Mouse (Mus musculus) ES-Bruce4 (cell line): ENCODE measurements around the gene Tfb2m.

Experiments used
- CTCF ChIP-seq: IDR thresholded peaks from one replicate; pipeline ENCODE4 v1.8.1; 2011; ENCODE audit warnings: low read depth, low read length
- EP300 ChIP-seq: IDR thresholded peaks from 2 replicates; pipeline ENCODE4 v1.6.1; 2011; ENCODE audit warnings: low read depth, low read length; ENCODE audit not compliant: insufficient read depth
- POLR2A ChIP-seq: IDR thresholded peaks from one replicate; pipeline ENCODE4 v1.8.1; 2011; ENCODE audit warnings: low read length; ENCODE audit not compliant: insufficient read depth

DNA sequence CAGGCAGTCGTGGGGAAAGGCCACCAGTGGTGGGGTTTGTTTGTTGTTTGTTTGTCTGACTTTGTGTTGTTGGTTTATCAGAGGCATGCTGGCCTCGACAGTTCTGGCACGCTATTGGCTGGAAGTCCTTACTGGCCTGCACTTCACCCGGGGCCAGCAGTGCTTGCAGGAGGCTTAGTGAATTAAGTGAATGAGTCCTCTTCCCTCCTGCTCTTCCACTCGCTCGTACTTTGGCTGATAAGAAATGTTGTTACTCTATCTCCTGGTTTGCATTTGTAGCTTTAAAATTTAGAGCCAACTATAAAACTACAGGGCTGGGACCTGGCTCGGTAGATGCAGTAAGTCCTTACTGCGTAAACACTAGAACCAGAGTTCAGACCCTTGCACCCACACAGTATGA, 34.1 kb upstream of the Tfb2m start:
- TF ChIP-seq CTCF (no peak), EP300 (no peak), POLR2A (no peak)
